Mouse (Mus musculus) G1E (cell line): ENCODE data around the gene Atg101.

Experiments
- CTCF ChIP-seq: IDR thresholded peaks from 2 replicates; pipeline ENCODE4 v1.5.1; 2012; ENCODE audit warnings: low read depth, low read length, inconsistent platforms, mixed read lengths
- GATA1 ChIP-seq: IDR thresholded peaks from 2 replicates; pipeline ENCODE4 v1.6.1; 2012; ENCODE audit warnings: borderline replicate concordance, low read length, inconsistent platforms, mixed read lengths
- GATA2 ChIP-seq: IDR thresholded peaks from 2 replicates; pipeline ENCODE4 v1.6.1; 2012; ENCODE audit warnings: low read depth, low read length, inconsistent platforms, borderline replicate concordance
- POLR2AphosphoS5 ChIP-seq: IDR thresholded peaks from 2 replicates; pipeline ENCODE4 v1.6.1; 2012; ENCODE audit warnings: low read depth, low read length, inconsistent platforms; ENCODE audit not compliant: insufficient replicate concordance
- TAL1 ChIP-seq: conservative IDR thresholded peaks from 2 replicates; pipeline ENCODE4 v1.6.1; 2012; ENCODE audit warnings: low read depth, low read length, inconsistent platforms, mixed read lengths

DNA sequence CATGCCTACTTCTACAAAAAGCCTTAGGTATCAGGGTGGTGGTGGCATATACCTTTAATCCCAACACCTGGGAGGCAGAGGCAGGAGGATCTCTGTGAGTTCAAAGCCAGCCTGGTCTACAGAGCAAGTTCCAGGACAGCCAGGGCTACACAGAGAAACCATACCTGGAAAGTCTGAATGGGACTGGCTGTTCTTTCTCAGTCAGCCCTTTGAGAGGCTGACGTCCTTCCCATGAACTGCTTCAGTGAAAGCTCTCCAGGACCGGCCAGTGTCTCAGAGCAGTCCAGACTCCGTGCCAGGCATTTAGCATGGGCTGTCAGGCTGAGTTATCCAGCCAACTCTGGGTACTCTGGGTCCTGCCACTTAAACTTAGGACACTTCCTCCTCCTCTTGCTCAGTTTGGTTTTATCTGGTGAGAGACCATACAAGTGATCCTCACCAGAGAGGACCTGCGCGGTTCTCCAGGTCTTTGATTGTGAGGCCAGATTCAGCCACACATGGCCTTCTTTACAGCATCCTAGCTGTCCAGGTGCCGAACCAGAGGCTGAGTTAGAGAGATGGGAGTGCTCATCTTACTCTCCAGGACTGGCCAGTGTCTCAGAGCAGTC, 36.0 kb downstream of the Atg101 start:
- no peak for TF ChIP-seq CTCF
- no peak for TF ChIP-seq GATA1
- no peak for TF ChIP-seq TAL1
- no peak for TF ChIP-seq GATA2
- TF ChIP-seq POLR2AphosphoS5, result no peak
